Mouse (Mus musculus): ENCODE measurements around the gene Hivep3.
A peak's percentile ranks its signal among the peaks of the same experiment; 100 is the strongest.

Gene Hivep3

DNA sequence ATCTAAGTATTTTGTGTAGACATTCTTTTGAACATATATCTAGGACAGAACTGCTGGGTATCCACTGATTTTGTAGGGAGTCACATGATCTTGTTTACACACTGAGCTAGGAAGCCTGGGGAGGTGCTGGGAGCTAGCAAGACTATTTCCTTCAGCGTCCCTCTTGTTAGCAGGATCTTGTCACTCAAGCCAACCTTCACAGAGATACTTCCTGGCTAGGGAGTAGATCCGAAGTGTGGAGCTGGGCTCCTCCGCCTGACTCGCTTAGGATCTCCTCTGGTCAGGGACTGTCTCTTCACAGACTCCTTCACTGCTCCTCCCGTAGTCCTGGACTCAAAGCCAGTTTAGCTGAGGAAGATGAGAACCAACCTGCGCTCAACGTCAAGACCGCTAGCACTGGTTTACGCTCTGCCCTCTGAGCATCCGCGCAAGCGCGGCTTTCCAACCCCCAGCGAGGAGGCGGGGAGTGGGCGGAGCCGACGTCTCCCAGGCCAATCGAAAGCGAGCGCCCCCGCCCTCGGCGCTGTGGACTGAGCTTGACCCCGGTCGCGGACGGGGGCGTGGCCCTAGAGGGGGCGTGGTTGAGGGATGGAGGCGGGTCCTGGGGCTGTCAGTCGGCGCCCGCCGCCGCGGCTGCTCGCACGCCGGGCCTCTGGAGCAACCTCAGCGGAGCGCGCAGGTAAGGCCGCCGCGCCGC is at the start of gene Hivep3:
Gene Hivep3 (plus strand): TSS at position 601 of the 697 bp plus-strand sequence.
- peak; percentile 95 for DNase-seq (ENCODE audit: low spot score)

DNA sequence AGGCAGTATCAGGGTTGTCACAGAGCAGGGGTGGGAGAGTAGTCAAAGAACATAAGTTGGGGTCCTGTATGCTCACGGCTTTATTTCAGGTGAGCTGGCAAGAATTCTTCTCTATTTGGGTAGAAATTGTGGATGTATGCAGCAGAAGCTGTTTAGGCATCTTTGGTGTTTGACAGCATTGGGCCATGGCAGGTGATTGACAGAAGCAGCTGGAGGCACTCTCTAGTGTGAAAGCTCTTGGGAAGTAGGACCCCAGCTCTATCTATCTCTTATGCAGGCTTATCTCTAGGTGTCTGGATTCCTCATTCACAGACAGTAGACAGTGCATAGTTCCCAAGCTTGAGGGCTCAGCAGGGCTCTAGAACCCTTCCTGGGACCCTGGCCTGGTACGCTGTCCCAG is 47.8 kb upstream of the Hivep3 start:
- no peak for DNase-seq (ENCODE audit: low spot score)

DNA sequence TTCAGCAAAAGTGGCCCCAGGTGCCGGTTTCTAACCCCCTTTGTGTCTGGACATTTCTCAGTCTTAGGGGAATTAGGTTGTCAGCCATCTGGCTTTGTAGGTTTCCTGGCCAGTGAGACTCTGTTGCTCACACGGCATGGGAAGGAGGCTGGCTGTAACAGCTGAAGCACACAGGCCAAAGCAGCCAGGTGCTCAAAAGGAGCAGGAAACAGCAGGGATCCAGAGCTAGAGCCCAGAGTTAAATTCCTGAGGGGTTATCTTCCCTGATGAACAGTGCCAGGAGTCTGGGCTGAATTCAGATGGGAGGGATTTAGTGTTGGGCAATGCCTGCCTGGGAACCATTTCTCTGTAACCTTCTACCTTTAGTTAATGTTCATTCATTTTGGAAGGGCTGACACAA is 35.2 kb upstream of the Hivep3 start:
- no peak for DNase-seq (ENCODE audit: low spot score)

DNA sequence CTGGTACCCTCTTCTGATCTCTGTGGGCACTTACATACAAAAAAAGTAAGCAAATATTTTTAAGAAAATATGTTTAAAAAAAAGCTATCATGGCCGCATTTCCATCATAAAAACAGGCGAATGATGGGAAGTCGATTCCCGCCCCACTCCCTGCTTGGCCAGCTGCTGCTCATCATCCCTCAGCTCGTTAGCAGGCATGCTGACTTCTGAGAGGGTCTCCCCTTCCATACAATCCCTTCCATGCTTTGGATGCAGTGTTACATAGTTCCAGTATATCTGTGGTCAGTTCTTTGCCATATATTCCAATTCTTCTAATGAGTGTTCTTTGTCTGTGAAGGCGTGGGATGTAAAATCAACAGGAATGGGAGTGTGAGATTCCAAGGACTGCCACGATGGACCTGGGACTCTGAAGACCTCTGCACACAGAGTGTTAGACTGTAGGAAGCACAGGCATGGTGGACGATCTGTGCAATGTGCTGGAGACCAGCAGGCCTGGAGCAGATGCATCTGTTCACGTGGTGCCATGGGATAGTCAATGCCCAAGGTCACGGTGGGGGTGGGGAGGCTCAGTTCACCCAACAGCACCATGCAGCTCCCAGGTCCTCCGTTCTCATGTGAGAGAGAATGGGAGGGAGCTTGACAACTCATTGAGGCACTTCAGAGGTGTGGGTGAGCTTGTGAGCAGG is 32.2 kb upstream of the Hivep3 start:
- DNase-seq (ENCODE audit: low spot score) = no peak

DNA sequence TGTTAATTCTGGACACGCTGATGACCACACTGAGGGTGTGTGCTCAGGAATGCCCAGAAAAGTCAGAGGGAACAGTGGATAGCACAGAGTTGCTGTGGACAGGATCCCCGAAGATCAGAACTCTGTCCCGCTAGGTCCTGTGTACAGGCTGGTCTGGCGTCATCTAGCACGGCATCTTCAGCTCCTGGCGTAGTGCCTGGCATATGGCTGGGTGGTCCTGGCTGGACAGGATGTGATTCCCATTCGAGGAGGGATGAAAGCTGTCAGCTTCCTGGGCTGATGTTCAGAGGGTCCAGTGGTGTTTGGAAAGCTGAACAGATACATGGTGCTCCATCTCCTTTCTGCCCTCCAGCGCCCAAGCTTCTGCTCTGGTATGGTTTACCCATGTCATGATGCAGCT is 29.6 kb upstream of the Hivep3 start:
- no peak for DNase-seq (ENCODE audit: low spot score)

DNA sequence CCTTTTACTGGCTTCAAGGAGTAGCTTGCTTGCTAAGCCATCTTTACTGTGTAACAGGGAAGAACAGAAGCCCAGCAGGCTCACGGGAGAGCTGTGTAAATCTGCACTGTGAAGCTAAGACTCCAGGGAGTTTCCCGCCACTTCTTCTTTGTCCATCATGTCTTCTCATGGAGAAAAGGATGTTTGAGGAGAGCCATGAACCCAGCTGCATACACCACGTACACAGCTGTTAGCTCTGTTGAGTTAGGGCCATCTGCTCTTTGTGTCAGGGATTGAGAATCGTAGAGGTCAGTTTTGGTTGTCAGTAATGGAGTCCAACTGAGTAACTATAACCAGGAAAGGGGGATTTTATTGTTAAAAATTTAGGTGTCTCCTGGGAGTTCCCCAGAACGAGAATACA is 26.3 kb upstream of the Hivep3 start:
- DNase-seq (ENCODE audit: low spot score) = no peak

DNA sequence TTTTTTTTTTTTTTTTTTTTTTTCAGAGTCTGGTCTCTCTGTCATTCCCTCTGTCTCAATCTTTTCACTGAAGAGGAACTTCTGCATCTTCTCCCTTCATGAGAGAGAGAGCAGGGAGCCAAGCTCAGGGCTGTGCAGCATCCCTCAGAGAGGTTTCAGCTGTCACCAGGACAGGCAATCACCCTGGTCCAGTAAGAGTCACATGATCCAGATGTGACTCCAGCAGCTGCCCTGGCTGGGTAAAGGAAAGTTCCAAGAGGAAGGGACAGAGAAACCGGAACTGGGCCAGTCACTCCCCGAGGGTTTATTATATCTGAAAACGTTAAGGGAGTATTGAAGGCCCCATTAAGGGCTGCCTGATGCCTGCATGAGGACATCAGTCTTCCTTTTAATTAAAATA is 25.8 kb upstream of the Hivep3 start:
- no peak for DNase-seq (ENCODE audit: low spot score)

DNA sequence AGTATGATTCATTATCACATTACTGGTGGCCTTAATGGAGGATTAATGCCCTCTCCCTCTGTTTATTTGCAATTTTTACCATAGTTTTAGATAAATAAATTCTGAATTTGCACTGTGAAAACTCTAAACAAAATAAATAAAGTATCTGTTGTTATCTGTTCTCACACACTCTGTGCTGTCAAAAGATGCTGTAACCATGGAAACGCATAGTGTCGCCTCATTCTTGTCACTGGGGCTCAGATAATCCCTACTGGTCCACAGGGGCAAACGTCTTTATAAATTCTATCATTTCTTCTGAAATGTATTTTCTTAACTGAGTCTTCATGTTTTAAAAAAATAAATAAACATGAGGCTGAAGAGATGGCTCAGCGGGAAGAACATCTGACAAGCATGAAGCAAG is 23.4 kb upstream of the Hivep3 start:
- DNase-seq (ENCODE audit: low spot score) = no peak

DNA sequence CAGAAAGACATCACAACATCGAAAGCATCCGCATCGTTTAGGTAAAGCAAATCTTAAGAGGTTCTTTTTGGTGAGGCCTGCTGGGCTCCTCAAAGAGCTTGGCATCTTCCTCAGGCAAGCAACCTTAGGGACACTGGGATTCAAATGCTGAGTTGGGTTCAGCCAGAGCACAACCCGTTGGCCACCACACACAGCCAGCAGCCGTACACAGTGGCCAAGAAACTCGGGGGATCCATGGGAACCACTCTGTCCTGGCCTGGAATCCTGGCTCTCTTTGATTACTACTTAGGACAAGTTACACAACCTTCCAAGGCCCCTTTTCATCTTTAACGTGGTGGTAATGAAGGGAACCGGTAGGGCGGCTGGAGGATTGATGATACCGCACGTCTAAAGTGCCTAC is 16.1 kb upstream of the Hivep3 start:
- DNase-seq (ENCODE audit: low spot score) = no peak

DNA sequence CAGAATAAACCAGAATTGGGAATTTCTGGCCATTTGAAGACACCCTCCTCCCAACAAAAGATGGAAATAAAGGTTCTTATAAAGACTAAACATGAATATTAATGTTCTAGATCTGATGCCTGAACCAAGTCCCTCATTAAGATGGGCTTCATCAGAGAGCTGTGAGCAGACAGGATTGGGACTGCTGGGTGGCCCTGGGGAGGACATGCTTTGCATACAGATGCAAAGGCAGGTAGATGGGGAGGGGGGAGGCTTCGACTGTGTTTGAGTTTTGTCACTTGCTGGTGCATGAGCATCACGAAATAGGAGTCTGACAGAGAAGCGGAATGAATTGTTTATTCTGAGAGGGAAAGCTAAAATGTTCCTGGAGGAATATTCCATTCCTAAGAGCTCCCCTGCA is 12.1 kb upstream of the Hivep3 start:
- no peak for DNase-seq (ENCODE audit: low spot score)

DNA sequence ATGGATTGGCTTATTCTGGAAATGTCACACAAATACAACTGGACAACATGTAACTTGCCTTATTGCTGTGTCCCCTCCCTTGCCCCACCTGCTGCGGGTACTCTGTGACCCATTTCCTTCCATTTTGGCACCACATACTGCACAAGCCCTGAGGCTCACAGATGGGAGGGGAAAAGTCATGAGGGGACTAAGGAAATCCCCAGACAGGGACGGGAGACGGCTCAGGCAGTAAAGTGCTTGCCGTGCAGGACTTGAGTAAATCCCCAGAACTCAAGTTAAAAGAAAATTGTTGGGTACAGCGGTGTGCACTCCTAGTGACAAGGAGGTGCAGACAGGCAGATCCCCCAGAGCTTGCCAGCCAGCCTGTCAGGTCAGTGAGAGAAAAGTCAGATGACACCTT is 7.5 kb upstream of the Hivep3 start:
- DNase-seq (ENCODE audit: low spot score) = no peak

DNA sequence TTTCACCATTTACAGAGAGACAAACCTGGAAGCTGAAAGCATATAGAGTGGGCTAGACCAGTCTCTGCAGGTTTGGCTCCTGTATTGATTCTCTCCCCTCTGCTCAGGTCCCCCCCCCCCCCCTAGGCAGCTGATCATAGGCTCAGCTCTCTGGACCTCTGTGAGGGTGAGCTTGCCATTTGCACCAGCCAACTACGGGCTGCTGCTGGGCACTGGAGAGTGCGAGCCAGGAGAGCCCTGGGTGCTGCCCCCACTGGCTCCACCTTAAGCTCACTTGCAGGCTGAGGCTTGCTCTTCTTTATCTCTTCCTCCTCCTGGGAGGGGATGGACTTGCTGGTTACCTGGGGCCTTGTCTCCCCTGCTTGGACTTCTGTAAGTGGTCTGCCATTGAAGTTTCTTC is 5.7 kb upstream of the Hivep3 start:
- no peak for DNase-seq (ENCODE audit: low spot score)

DNA sequence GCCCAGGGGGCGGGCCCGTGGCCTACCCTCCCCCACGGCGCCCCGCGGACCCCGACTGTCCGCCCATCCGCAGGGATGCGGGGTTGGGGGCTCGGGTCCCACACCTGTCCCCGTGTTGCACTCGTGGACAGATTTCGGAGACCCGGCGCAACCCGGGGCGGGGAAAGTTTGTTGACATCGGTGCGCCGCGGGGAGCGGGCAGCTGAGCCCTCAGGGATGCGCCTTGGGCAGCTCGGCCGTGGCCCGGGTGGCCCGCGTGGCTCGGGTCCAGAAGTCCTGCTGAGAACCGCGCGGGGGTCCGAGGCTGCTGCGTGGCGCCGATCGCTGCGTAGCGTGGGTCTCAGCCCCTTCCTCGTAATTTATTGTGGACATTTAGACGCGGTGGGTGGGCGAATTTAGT is 358 bp downstream of the Hivep3 start:
- DNase-seq (ENCODE audit: low spot score) = peak; percentile 21

DNA sequence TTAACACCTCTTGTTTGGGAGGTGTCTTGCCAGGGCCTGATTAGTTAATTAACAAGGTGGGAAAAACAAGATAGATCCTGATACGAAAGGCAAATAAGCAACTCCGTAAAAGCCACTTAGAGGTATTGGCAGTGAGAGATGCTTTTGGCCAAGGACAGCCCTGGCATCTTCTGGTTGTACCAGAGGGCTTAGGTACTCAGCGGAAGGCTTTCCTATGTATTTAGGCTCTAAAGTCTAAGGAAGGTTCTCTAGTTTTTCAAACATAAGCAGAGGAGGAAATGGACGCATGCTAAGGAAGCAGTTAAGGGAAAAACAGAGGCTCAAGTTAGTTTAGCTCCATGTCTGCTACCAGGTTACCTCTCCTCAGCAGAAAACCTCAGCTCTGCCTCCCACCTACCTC is 768 bp downstream of the Hivep3 start:
- no peak for DNase-seq (ENCODE audit: low spot score)

DNA sequence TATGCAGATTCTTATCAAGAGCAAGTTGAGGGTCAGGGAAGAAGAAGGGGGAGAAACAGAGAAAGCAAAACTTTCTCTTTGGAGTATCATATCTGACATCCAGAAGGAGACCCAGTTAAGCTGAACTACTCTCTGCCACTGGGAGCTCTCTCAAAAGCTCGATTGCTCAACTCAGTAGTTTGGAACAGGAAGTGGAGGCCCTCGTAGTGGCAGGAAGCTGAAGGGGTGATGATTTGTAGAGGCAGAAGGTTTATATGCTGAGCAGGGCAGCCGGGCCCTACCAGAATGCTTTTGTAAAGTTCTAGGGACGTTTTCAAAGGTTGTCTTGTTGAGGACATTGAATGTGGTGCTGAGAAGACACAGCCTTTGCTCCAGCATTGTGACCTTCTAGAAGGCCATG is 5.1 kb downstream of the Hivep3 start:
- no peak for DNase-seq (ENCODE audit: low spot score)

DNA sequence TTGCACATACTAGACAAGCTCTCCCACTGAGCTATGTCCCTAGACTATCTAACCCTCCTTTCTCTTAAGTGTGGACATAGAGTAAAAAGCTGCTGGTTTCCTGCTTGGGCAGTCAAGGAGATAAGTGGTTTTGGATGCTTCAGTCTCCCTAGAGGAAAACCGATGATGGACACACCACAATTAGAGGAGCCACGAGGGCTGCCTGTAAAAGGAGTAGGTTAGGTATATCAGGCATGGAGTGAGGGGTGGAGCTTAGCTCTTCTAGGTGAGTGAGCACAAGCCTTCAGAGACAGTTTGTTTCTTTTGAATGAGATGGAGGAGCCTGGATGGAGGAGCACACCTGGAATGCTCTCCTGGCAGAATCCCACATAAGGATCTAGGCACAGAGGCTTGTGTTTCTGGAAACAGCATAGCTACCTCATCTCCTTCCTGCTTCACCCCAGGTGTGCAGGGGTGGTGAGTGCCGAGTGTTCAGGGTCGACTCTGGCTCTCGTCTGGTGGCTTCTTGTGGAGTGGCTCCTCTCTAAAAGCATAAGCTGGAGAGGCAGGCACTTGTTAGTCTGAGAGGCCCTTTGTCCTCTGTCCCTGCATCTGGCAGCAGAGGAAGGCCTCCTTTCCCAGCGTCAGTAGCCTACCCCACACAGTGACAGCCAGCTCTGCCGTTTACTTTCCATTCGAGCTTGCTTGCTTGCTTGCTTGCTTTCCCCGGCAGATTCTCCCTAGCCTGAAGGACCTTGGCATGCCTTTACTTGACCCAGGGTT is 5.9 kb downstream of the Hivep3 start:
- DNase-seq (ENCODE audit: low spot score) = no peak

DNA sequence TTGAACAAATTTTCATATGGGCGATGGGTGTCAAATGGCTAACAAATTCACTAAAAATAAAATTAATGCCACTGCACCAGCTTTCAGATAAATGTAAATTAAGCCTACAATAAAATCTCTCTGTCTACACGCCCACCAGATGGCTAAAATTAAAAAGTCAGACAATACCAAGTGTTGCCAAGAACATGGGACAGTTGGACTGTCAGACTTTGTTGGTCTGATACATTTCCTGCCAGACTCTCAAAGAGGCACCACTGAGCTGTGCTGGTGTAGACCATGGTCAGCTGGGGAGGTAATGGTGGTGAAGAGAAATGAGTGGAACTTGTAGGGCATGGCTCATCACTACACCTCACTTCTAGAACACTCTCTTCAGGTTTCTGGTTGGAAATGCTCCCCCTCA is 14.8 kb downstream of the Hivep3 start:
- DNase-seq (ENCODE audit: low spot score) = no peak

DNA sequence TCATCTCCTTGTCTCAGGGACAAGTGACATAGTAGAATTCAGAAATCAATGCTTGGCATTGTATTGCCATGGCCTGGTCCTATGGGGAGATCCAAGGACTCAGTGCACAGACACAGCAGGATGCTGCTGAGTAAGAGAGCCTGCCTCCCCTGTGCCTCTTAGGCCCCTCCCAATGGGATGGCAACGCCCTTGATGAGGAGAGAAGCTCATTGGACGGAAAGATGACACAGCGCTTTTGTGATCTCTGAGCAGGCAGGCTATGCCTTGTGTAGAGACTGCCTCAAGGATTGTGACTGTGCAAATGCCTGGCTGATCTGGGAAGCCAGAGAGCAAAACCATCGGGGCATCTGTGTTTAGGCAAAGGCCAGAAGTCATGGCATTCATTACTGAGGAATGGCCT is 16.6 kb downstream of the Hivep3 start:
- no peak for DNase-seq (ENCODE audit: low spot score)

DNA sequence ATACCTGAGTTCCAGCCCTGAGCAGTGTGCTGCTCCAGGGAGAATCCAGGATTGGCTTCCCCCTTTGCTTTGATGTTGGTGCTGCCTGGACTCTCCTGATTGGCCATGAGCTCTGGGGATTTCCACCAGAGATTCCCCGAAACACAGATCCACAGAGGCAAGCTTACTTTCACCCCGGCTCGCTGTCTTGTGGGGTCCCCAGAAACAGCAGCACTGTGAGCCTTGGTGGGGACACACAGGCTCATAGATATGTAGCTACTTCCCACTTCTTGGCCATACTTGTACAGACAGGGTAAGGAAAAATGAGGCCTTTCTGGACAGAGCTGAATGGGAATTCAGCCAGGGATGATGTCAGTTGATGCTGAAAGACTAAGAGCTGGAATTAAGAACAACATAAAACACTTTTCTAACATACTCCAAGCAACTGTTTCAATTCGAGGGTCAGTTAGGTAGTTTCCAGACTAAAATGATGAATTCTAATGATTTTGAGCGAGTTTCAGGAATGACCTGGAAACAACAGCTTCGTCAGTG is 17.2 kb downstream of the Hivep3 start:
- DNase-seq (ENCODE audit: low spot score) = no peak

DNA sequence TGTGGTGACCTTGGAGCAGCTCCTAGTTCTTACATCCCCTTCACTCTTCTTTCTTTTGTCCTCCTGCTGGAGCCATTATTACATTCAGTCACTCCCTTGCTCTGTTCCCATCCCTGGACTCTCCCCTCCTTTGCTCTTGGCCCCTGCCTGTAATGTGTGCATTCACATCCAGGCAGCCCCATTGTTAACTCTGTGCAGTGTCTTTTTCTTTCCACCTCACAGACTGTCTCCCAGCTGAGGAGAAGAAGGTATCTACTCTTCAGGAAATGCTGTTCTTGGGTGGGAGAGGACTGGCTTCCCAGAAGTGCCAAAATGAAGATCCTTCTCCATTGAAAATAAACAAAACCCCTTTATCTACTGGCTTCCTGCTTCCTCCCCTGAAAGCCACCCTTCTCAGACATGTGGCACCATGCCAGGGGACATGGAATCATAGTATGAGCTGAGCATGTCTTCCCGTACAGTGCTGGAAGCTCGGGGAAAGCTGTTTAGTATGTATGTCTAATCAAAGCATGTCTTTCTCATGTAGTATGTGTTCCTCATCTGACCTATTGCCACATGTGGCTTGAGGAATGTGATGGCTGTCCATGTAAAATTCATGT is 17.9 kb downstream of the Hivep3 start:
- peak; percentile 18 for DNase-seq (ENCODE audit: low spot score)

DNA sequence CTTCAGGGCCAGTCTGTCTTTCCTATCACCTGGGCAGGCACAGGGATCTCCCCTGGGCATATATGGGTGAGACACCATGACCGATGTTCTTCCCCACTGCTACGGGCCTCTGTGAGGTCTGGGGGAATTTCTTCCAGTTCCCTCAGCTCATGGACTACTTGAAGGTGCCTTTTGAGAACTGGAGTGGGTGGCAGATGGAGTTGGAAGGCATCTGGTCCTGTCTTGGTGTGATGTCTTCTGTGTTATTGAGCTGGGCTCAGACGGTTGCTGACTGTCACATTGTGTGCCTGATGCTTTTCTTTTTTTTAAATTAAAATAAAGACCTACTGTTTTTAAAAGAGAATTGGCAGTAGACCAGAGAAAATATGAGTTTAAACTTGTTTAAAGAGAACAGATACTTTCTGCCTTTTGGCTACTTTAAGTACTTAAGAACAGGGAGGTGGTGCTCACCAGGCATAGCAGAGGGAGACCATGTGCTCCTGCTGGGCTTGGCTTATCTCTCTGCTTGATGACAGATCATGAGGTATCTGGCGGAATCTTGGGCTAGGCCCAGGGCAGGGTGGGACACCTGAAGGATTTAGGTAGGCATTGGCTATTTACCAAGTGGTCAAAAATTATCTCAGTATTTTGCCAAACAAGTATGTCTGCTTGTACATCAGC is 26.1 kb downstream of the Hivep3 start:
- DNase-seq (ENCODE audit: low spot score) = no peak

DNA sequence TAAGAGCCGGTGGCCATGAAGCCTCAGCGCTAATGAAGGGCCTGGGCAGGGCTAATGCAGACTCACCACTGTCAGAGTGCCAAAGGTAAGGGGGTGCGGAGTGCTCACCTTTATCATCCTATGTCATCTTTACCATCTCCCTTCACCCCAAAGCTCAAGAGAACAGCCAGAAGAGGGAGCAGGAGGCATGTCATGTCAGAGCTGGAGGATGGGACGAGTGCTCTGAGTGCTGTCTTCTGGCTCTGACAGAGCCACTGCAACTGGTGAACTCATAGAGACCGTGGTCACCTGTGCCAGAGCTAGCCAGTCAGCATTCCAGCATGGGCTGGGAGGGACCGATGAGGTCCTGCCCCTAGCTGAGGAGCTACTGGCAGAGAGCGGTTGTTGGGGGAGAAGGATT is 27.2 kb downstream of the Hivep3 start:
- no peak for DNase-seq (ENCODE audit: low spot score)

Data from MN1 (cell line).